Mouse (Mus musculus): ENCODE measurements around the gene Dnase1.

DNA sequence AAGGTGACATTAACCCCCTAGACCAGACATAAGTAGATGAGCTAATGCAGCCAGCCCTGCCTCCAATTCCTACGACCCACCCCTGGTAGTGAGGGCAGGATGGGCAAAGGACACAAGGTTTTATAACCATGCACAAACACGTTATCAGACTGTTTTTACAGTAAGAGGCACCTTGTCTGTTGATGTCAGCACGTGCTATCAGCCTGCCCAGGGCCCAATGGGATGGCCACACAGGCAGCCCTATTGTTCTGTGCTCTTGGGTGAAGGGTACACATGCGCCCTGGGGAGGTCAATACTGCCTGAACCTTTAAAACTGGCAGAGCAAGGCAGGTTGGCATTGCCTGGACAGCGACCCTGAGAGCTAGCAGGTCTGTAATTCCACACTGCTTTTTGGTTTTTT, at the start of gene Dnase1:
- no peak for TF ChIP-seq CTCF (IDR thresholded peaks at IDR 0.05; ENCODE audit: low read depth)
- TF ChIP-seq EP300 (IDR thresholded peaks at IDR 0.05; ENCODE audit: low read depth) = no peak
